Mouse (Mus musculus) stomach, postnatal 0 days (tissue): ENCODE results near the gene Jazf1. TPM values are rescaled to one million over a fixed set of nuclear protein-coding genes. Genes with fewer than 3 reads are reported as not detected.

ENCODE experiments used
- ATAC-seq: fragments of 200-750 bp; cut with Nextera tagmentation; 2 replicates; pipeline ENCODE4 v1.8.0; 2017; ENCODE audit not compliant: low FRiP score, low TSS enrichment
- DNase-seq: peaks from one replicate; pipeline ENCODE4 v3.0.0-alpha.2; 2016; ENCODE audit warnings: low spot score
- H3K27ac ChIP-seq: fragments of 300-500 bp; sonication (generic); replicated peaks from 2 replicates; pipeline ENCODE4 v1.5.1; 2014; ENCODE audit warnings: mild to moderate bottlenecking, control low read depth
- H3K27me3 ChIP-seq: fragments of 300-500 bp; sonication (generic); 2 replicates; pipeline ENCODE4 v1.6.1; 2014; ENCODE audit warnings: low read length; ENCODE audit not compliant: control insufficient read depth, insufficient read depth
- H3K36me3 ChIP-seq: fragments of 300-500 bp; sonication (generic); 2 replicates; pipeline ENCODE4 v1.6.1; 2014; ENCODE audit warnings: low read length, mixed read lengths; ENCODE audit not compliant: control insufficient read depth, insufficient read depth
- H3K4me1 ChIP-seq: fragments of 300-500 bp; sonication (generic); replicated peaks from 2 replicates; pipeline ENCODE4 v1.6.1; 2014; ENCODE audit warnings: antibody characterized with exemption; ENCODE audit not compliant: control insufficient read depth, insufficient read depth
- H3K4me2 ChIP-seq: fragments of 300-500 bp; sonication (generic); replicated peaks from 2 replicates; pipeline ENCODE4 v1.6.1; 2014; ENCODE audit warnings: low read depth, mild to moderate bottlenecking, control low read depth, moderate library complexity
- H3K4me3 ChIP-seq: fragments of 300-500 bp; sonication (generic); 2 replicates; pipeline ENCODE4 v1.5.1; 2014; ENCODE audit warnings: low read depth, low read length, control low read depth
- H3K9ac ChIP-seq: fragments of 300-500 bp; sonication (generic); 2 replicates; pipeline ENCODE4 v1.6.1; 2014; ENCODE audit warnings: mild to moderate bottlenecking, low read length, control low read depth, mixed read lengths
- H3K9me3 ChIP-seq: fragments of 300-500 bp; sonication (generic); 2 replicates; pipeline ENCODE4 v1.6.1; 2016; ENCODE audit warnings: low read length; ENCODE audit not compliant: control insufficient read depth
- CTCF ChIP-seq: IDR thresholded peaks from 2 replicates; pipeline ENCODE4 v1.5.1; 2016; ENCODE audit warnings: antibody characterized with exemption, low read depth, mild to moderate bottlenecking, moderate library complexity
- EP300 ChIP-seq: optimal IDR thresholded peaks from 2 replicates; pipeline ENCODE3; 2016; ENCODE audit warnings: antibody characterized with exemption
- WGBS: fragments of 180-500 bp; shearing (Covaris S2); extraction: QIAGEN DNeasy Blood & Tissue Kit; methylation state at CpG from one replicate; pipeline ENCODE4 v1.1.7; 2014; 5-methylcytosine and 5-hydroxymethylcytosine counted together
- polyA plus RNA-seq: library from polyadenylated mRNA; unstranded; fragments of >200 nt; fragmentation: Nextera tagmentation; extraction: Ambion mirVana; gene quantifications from 2 replicates; pipeline ENCODE4 v1.2.1, GENCODE M21; 2015

Jazf1 gene
- polyA plus RNA-seq, 1 experiment from 2014 or later = 5.1 TPM

- WGBS = 74% methylated on average over 7 of the region's 7 CpGs
Measured at GRCm38 (mm10) chr6:52972138-52972537, 96.3 kb downstream of the Jazf1 start.

GRCm38 (mm10) chr6:52969717-52970261 is 98.6 kb downstream of the Jazf1 start:
- Histone ChIP-seq H3K4me3 (no peak overlapping the region), H3K27me3 (no peaks in the 10 kb centered on the region), H3K9me3 (no peaks in the 10 kb centered on the region), H3K4me1 (no peaks in the 10 kb centered on the region), H3K27ac (no peak overlapping the region), H3K4me2 (no peak overlapping the region), H3K36me3 (no peaks in the 10 kb centered on the region), H3K9ac (no peak overlapping the region)
- 0 out of 2 replicates have a peak, but pooled peaks have one; percentile 49 for ATAC-seq
- peak; percentile 94 for TF ChIP-seq CTCF
- no peak for TF ChIP-seq EP300
- DNase-seq = peak; percentile 70
- WGBS = 81% methylated on average over 2 of the region's 2 CpGs

More at GRCm38 (mm10) chr6:52972138-52972537, 96.3 kb downstream of the Jazf1 start:
- Histone ChIP-seq H3K27ac (no peak overlapping the region), H3K27me3 (no peaks in the 10 kb centered on the region), H3K36me3 (no peaks in the 10 kb centered on the region), H3K4me3 (no peak overlapping the region), H3K9ac (no peak overlapping the region), H3K4me2 (no peak overlapping the region), H3K4me1 (no peaks in the 10 kb centered on the region), H3K9me3 (no peaks in the 10 kb centered on the region)
- 0 out of 2 replicates have a peak, but pooled peaks have one; percentile 47 for ATAC-seq
- TF ChIP-seq EP300 = no peak
- peak; percentile 63 for TF ChIP-seq CTCF
- DNase-seq = peak; percentile 23

- Histone ChIP-seq H3K4me3 (no peak overlapping the region), H3K27me3 (no peaks in the 10 kb centered on the region), H3K9me3 (no peaks in the 10 kb centered on the region), H3K27ac (0 out of 2 replicates have a peak overlapping the region, but pooled peaks have one; percentile 30), H3K9ac (no peak overlapping the region), H3K36me3 (no peaks in the 10 kb centered on the region), H3K4me1 (no peaks in the 10 kb centered on the region), H3K4me2 (no peak overlapping the region)
- DNase-seq = peak; percentile 10
- TF ChIP-seq CTCF = no peak
- no peak for TF ChIP-seq EP300
- peak; percentile 53; the same call in 1 of the 2 replicates for ATAC-seq
- 49% methylated on average over 12 of the region's 12 CpGs for WGBS
Measured at GRCm38 (mm10) chr6:52968346-52968891, 100.0 kb downstream of the Jazf1 start.

- no peak for ATAC-seq
- Histone ChIP-seq H3K4me1 (no peaks in the 10 kb centered on the region), H3K4me2 (no peak overlapping the region), H3K9ac (no peak overlapping the region), H3K4me3 (no peak overlapping the region), H3K27ac (0 out of 2 replicates have a peak overlapping the region, but pooled peaks have one; percentile 30), H3K27me3 (no peaks in the 10 kb centered on the region), H3K36me3 (no peaks in the 10 kb centered on the region), H3K9me3 (no peaks in the 10 kb centered on the region)
- WGBS = 49% methylated on average over 10 of the region's 10 CpGs
- DNase-seq = peak; percentile 9
- TF ChIP-seq CTCF = no peak
- peak; percentile 55 for TF ChIP-seq EP300
Measured at GRCm38 (mm10) chr6:52967557-52968270, 100.7 kb downstream of the Jazf1 start.

- ATAC-seq = no peak
- H3K27ac ChIP-seq = no peak overlapping the region; the same call in 1 of the 2 replicates
- H3K27me3 ChIP-seq = no peaks in the 10 kb centered on the region
- H3K4me2 ChIP-seq = no peak overlapping the region
- no peaks in the 10 kb centered on the region for H3K4me1 ChIP-seq
- no peaks in the 10 kb centered on the region for H3K9me3 ChIP-seq
- H3K9ac ChIP-seq = no peak overlapping the region
- TF ChIP-seq EP300 (no peak), CTCF (no peak)
- no peaks in the 10 kb centered on the region for H3K36me3 ChIP-seq
- peak; percentile 11 for DNase-seq
- no peak overlapping the region for H3K4me3 ChIP-seq
- WGBS = 46% methylated on average over 4 of the region's 4 CpGs
Measured at GRCm38 (mm10) chr6:52966001-52966400, 102.4 kb downstream of the Jazf1 start.
